Mouse (Mus musculus) heart, postnatal 25 days (tissue): Measurements from ENCODE around the gene Zfp68. TPM values are rescaled to one million over a fixed set of nuclear protein-coding genes. Genes with fewer than 3 reads are reported as not detected.
"Not testable (repeated sequence)": the region's sequence is repeated elsewhere in the genome, so short reads cannot be mapped to it uniquely, and the experiment has no call there.

Experiments
- DNase-seq: peaks from one replicate; pipeline ENCODE4 v3.0.0; 2022; ENCODE audit warnings: low spot score
- intact Hi-C: fragments of 180-260 bp; cut with DNase I; formaldehyde crosslinking; loops from one replicate; pipeline ENCODE4 v1.15.1; 2025
- total RNA-seq, 2 experiments: library from RNA; stranded (reverse); gene quantifications; 2 replicates each; pipeline ENCODE4 v1.2.3; 2021

The Zfp68 gene
- total RNA-seq, result 10 to 100 TPM; 19.9 to 22.4 TPM

- peak; percentile 87 for DNase-seq
- intact Hi-C loops, result loop anchor here (5.0 kb wide), 1 partner anchor 362 kb away; the partner anchor contains the start of gene Lamtor4
These were observed at the start of gene Zfp68 for GRCm38 (mm10) chr5:138619211-138620128. Zfp68 (minus strand) TSS chr5:138619761.

GRCm38 (mm10) chr5:138658922-138659321 is 39.4 kb upstream of the Zfp68 start:
- no peak for DNase-seq
- intact Hi-C loops, result no loop called here

GRCm38 (mm10) chr5:138657854-138658253 is 38.3 kb upstream of the Zfp68 start:
- intact Hi-C loops, result no loop called here
- DNase-seq, result no peak

DNA sequence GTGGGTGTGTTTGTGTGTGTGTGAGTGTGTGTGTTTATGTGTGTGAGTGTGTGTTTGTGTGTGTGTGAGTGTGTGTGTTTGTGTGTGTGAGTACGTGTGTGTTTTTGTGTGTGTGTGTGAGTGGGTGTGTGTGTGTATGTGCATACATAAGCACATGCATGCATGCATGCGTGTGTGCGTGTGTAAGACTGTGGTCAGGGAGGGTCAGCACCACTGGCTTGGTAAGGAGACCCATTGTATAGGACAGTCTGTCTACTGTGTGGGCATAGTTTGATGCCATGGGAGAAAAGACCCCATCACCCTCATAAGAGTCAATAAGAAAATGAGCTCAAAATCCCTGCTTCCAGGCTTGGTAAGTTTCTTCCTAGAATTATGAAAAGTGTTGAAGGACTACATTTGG is 37.8 kb upstream of the Zfp68 start:
- DNase-seq, result no peak
- intact Hi-C loops, result no loop called here

- intact Hi-C loops, result no loop called here
- no peak for DNase-seq
These were observed 37.1 kb upstream of the Zfp68 start for GRCm38 (mm10) chr5:138656477-138657156.

GRCm38 (mm10) chr5:138652911-138653310 is 33.4 kb upstream of the Zfp68 start:
- intact Hi-C loops, result no loop called here
- DNase-seq, result no peak

- intact Hi-C loops, result no loop called here
- no peak for DNase-seq
These were observed 22.2 kb upstream of the Zfp68 start for GRCm38 (mm10) chr5:138641761-138642160.

DNA sequence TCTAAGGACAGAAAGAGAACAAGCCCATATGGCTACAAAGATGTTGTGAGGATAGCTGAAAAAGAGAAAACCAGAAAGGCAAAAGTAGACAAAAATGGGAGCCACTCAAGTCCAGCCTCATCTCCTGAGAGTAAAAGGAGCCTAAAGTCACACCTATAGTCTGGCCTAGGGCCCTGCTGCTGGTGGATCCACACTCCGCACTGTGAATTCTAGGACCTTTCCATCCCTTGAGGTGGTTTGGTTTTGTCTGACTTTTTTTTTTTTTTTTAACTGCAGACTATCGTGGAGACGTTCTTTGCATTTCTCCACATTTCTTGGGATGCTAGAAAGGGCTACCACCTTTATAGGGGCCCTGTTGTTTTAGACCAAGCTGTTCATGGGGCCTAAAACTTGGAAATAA is 21.5 kb upstream of the Zfp68 start:
- no peak for DNase-seq

GRCm38 (mm10) chr5:138636486-138636885 is 16.9 kb upstream of the Zfp68 start:
- DNase-seq, result no peak
- intact Hi-C loops, result no loop called here

More for the DNA sequence above, 21.5 kb upstream of the Zfp68 start:
- intact Hi-C loops, result no loop called here

GRCm38 (mm10) chr5:138623478-138623875 is 3.9 kb upstream of the Zfp68 start:
- no peak for DNase-seq
- intact Hi-C loops, result loop anchor here (5.0 kb wide), 1 partner anchor 366 kb away; the partner anchor contains the start of gene Lamtor4

GRCm38 (mm10) chr5:138622645-138623477 is 3.3 kb upstream of the Zfp68 start, which contains the start of gene A430033K04Rik:
A430033K04Rik (plus strand) TSS chr5:138622859.
- peak; percentile 90 for DNase-seq
- intact Hi-C loops, result loop anchor here (5.0 kb wide), 1 partner anchor 366 kb away; the partner anchor contains the start of gene Lamtor4

- intact Hi-C loops, result loop anchor here (5.0 kb wide), 1 partner anchor 364 kb away; the partner anchor contains the start of gene Lamtor4
- no peak for DNase-seq
These were observed 1.3 kb upstream of the Zfp68 start for GRCm38 (mm10) chr5:138620836-138621235.

GRCm38 (mm10) chr5:138618353-138618752 is 1.2 kb downstream of the Zfp68 start:
- DNase-seq, result no peak
- intact Hi-C loops, result no loop called here

- intact Hi-C loops, result no loop called here
- no peak for DNase-seq
These were observed 32.2 kb downstream of the Zfp68 start for GRCm38 (mm10) chr5:138587396-138587795.

DNA sequence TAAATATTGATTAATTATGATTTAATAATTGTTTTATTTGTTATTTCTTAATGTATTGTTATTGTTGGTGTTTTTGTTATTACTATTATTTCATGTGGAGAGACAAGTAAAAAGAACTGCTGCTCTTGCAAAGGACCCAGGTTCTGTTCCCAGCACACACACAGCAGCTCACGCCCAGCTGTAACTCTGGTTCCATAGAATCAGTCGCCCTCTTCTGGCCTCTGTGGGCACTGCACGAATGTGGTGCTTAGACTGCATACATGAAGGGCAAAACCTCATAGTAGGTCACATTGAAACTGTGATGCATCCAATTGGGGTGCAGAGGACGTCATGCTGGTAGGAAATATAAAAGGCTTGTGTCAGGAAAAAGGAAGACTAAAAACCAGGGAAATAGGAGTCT is 47.9 kb downstream of the Zfp68 start:
- intact Hi-C loops, result no loop called here
- DNase-seq, result no peak

GRCm38 (mm10) chr5:138564612-138565011 is 54.9 kb downstream of the Zfp68 start, which contains the start of gene 1700123K08Rik:
1700123K08Rik (minus strand) TSS chr5:138564712.
- intact Hi-C loops, DNase-seq: not testable (repeated sequence)
